Mouse (Mus musculus): Measurements from ENCODE around the gene Prkcz. TPM values are rescaled to one million over a fixed set of nuclear protein-coding genes. Genes with fewer than 3 reads are reported as not detected.
"Not testable (repeated sequence)": the region's sequence is repeated elsewhere in the genome, so short reads cannot be mapped to it uniquely, and the experiment has no call there.

Prkcz gene
- polyA plus RNA-seq, 1 experiment = 17.3 TPM

DNA sequence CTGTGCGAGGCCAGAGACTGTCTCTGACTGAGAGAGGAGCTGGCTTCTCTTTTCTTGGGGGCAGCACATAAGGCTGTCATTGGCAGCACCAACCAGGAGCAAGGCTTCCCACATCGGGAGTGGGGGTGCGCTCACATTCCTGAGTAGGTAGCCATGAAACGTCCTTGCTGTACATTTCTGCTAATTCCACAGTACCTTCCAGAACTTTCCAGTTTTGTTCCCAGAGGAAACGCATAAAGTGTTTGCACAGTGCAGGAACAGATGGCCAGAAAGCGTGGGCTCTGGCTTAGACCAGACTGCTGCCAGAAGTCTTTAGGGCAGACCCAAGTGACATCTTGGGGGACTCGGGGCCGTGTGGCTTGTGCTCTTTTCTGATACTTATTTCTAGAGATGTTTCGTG is 77.6 kb downstream of the Prkcz start:
- no peak for DNase-seq (ENCODE audit: low spot score)

GRCm38 (mm10) chr4:155283001-155283503 is 78.1 kb downstream of the Prkcz start:
- DNase-seq (ENCODE audit: low spot score) = no peak

GRCm38 (mm10) chr4:155282231-155282630 is 78.9 kb downstream of the Prkcz start:
- no peak for DNase-seq (ENCODE audit: low spot score)

- DNase-seq (ENCODE audit: low spot score) = no peak
Measured at GRCm38 (mm10) chr4:155281652-155282051, 79.5 kb downstream of the Prkcz start.

DNA sequence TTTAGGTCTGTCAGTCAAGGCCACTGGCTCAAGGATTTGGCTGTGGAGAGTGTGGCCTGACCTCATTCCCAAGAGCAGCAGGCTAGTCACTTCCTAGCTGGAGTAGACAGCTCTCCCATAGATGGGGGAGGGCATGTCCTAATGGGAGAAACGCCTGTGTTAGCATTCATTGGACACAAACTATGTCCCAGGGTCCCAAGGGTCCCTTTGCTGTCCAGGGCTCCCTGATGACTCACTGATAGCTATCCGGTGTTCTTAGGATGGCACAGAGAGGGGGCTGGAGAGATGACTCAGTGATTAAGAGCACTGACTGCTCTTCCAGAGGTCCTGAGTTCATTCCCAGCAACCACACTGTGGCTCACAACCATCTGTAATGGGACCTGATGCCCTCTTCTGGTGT is 79.9 kb downstream of the Prkcz start:
- DNase-seq (ENCODE audit: low spot score) = no peak

DNA sequence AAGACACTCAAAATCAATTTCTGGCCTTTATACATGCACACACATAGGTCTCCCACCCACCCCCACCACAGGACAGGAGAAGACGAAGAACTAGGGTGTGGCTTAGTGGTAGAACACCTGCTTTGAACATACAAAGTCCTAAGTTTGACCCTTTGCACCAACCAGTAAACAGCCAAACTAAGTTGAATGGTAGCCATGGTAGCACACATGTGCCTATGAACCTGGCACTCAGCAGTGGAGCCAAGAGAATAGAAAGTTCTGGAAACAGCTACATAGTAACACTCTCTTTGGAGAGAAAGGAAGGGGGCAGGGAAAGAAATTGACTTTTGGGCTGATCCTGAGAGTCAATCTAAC is 80.4 kb downstream of the Prkcz start:
- DNase-seq (ENCODE audit: low spot score) = no peak

GRCm38 (mm10) chr4:155279926-155280767 is 81.0 kb downstream of the Prkcz start:
- no peak for DNase-seq (ENCODE audit: low spot score)

- no peak for DNase-seq (ENCODE audit: low spot score)
Measured at GRCm38 (mm10) chr4:155279054-155279453, 82.1 kb downstream of the Prkcz start.

- no peak for DNase-seq (ENCODE audit: low spot score)
Measured at GRCm38 (mm10) chr4:155277963-155278362, 83.2 kb downstream of the Prkcz start.

DNA sequence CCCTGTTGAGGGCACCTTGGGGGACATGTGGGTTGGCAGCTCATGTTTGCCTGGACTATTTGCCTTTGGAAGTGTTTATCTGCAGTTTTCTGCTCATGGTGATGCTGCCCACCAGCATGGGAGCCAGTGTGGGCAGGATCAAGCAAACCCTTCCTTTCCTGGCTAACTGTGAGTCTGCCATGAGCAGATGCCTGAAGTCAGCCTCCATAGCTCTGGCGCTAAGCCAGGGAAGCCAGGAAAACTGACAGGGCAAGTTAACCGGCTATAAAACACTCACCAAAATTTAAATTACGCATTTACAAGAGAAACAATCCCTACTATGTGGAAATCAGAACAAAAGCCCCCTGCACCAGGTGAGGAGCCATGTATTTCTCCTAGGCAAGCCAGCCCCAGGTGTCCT is 86.3 kb downstream of the Prkcz start:
- no peak for DNase-seq (ENCODE audit: low spot score)

- no peak for DNase-seq (ENCODE audit: low spot score)
Measured at GRCm38 (mm10) chr4:155274451-155274850, 86.7 kb downstream of the Prkcz start.

- peak; percentile 52 for DNase-seq (ENCODE audit: low spot score)
Measured at GRCm38 (mm10) chr4:155268382-155268781, 92.8 kb downstream of the Prkcz start.

DNA sequence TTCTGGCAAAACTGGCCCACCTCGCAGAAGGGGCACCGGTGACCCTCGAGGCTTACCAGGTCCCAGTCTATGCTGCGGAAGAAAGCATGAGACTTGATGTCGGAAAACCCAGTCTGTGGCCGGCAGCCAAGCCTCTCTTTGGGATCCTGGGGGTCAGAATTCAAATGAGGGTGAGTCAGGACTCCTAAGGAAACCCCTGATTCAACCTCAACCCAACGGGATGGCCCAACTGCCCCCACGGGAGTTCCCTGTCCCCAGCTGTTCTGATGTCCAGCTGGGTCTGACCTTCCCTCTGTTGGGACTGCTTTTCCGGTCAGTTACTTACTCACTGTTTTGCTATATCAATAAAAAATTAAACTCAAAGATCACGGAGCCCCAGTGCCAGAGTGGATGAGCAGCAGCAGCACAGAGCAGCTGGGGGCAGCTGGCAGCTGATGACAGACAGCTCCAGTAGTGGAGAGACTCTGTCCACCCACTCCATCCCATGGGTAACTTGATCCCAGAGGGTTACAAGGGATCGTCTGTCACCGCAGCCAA is 93.5 kb downstream of the Prkcz start:
- no peak for DNase-seq (ENCODE audit: low spot score)

- DNase-seq (ENCODE audit: low spot score) = no peak
Measured at GRCm38 (mm10) chr4:155267047-155267543, 94.1 kb downstream of the Prkcz start.

DNA sequence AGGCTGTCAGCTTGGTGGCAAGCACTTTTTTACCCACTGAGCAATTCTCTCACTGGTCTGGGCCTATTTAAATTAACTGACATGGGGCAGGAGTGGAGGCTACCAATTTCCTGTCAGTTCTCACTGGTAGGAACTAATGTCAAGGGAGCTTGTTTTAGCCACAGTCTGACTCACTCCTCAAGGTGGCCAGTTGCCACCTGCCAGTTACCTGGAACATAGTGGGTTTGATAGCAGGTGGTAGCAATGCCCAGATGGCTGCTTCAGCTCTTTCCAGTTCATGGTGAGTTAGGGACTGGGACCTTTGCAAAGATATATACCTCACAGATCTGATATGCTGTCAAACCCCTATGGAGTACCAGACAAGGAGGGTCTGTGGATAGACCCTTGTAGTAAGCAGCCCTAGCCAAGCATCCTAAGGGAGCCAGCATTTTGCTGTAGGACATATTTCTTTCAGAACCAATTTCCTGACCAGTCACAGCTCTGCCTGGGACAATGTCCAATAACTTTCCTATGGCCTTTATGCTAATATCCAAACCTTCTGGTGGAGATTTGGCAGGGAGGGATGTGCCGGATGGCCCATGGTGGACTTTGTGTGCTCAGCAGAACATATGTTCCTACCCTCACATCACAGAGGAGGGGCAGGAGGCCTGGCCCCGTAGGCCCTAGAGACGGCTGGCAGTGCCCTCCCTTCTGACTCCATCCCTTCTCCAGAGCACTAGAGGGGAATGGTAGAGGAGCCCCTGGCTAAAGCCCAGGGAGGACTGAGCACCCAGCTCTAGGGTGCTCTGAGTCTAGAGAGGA is 96.4 kb downstream of the Prkcz start:
- no peak for DNase-seq (ENCODE audit: low spot score)

GRCm38 (mm10) chr4:155252253-155252652 is 108.9 kb downstream of the Prkcz start:
- no peak for DNase-seq (ENCODE audit: low spot score)

DNA sequence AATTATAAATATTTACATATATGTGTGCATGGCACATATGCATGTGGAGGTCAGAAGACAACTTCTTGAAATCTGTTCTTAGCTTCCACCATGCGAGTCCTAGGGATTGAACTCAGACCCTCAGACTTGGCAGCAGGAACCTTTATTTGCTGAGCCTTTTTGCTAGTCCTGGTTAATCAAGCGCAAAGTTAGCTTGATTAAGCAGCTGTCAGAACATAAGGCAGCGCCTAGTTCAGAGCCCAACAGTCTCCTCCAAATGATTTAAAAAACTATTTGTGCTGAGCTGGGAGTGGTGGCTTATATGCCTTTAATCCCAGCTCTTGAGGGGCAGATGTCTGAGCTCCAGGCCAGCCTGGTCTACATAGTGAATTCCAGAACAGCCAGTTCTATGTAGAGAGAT is 110.0 kb downstream of the Prkcz start:
- no peak for DNase-seq (ENCODE audit: low spot score)

GRCm38 (mm10) chr4:155250361-155251117 is 110.6 kb downstream of the Prkcz start:
- DNase-seq (ENCODE audit: low spot score) = peak; percentile 52

- DNase-seq (ENCODE audit: low spot score) = peak; percentile 87
Measured at GRCm38 (mm10) chr4:155249648-155250351, 111.4 kb downstream of the Prkcz start, which contains the start of gene Faap20. Gene Faap20 (plus strand): TSS chr4:155249802.

DNA sequence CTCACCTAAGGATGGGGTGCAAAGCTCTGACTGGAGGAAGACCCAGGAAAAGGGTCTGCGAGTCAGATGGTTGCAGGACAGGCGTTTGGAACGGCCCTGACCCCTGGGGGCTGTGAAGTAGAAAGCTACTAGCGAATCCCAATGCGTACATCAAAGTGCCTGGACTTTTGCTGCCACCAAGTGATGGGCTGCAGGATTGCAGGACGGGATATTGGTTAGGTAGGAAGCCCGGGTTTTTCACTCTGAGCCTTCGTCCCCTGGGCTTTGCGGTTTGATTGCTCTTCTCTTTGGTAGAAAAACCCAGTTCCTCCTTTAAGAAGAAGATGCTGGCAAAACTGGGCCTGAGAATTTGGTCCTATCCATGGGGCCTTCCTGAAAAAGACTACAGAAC is 111.9 kb downstream of the Prkcz start:
- DNase-seq (ENCODE audit: low spot score) = peak; percentile 75

GRCm38 (mm10) chr4:155248054-155248453 is 113.1 kb downstream of the Prkcz start:
- not testable (repeated sequence) for DNase-seq (ENCODE audit: low spot score)

Data from urinary bladder, adult 2 months (tissue).